Mouse (Mus musculus) layer of hippocampus, postnatal 25 days (tissue): Measurements from ENCODE around the gene Olfr150. TPM values are rescaled to one million over a fixed set of nuclear protein-coding genes. Genes with fewer than 3 reads are reported as not detected.
"Not testable (repeated sequence)": the region's sequence is repeated elsewhere in the genome, so short reads cannot be mapped to it uniquely, and the experiment has no call there.

ENCODE experiments used
- DNase-seq, 2 experiments: peaks; one replicate each; pipeline ENCODE4 v3.0.0; 2022; ENCODE audit warnings: mixed read lengths in 2 of 2, low spot score in 1 of 2; ENCODE audit errors: extremely low spot score in 1 of 2
- total RNA-seq, 2 experiments: library from RNA; stranded (reverse); gene quantifications; 2 replicates each; pipeline ENCODE4 v1.2.3; 2021

Gene Olfr150
- not detected for total RNA-seq

- no peak for DNase-seq
Observed at GRCm38 (mm10) chr9:39730678-39731077, at the start of gene Olfr150. Gene Olfr150, plus strand, starts transcription at chr9:39730978.

- DNase-seq = not testable (repeated sequence)
Observed at GRCm38 (mm10) chr9:39701123-39701522, 29.7 kb upstream of the Olfr150 start.

- DNase-seq = no peak
Observed at GRCm38 (mm10) chr9:39707017-39707416, 23.8 kb upstream of the Olfr150 start, which contains the start of gene Olfr149. Gene Olfr149, minus strand, starts transcription at chr9:39707117.

GRCm38 (mm10) chr9:39708958-39709357 is 21.8 kb upstream of the Olfr150 start:
- no peak for DNase-seq

- no peak for DNase-seq
Observed at GRCm38 (mm10) chr9:39711053-39711452, 19.7 kb upstream of the Olfr150 start, which contains the start of gene Olfr965. Gene Olfr965, plus strand, starts transcription at chr9:39711353.

- no peak for DNase-seq
Observed at GRCm38 (mm10) chr9:39740741-39741140, 10.0 kb downstream of the Olfr150 start.

GRCm38 (mm10) chr9:39745949-39746348 is 15.2 kb downstream of the Olfr150 start, which contains the start of gene Olfr967:
Gene Olfr967, plus strand, starts transcription at chr9:39746249.
- DNase-seq = no peak

- no peak for DNase-seq
Observed at GRCm38 (mm10) chr9:39746428-39746827, 15.7 kb downstream of the Olfr150 start.

GRCm38 (mm10) chr9:39783153-39783552 is 52.4 kb downstream of the Olfr150 start, which contains the start of gene Olfr968:
Gene Olfr968, minus strand, starts transcription at chr9:39783253.
- no peak for DNase-seq

Other genes with a start within 250 kb of the Olfr150 start
- gene Olfr44, start 237.0 kb upstream of the Olfr150 start, total RNA-seq = not detected
- not detected for gene Olfr957, start 215.2 kb upstream of the Olfr150 start, total RNA-seq
- gene Olfr958, start 176.9 kb upstream of the Olfr150 start, total RNA-seq = not detected
- gene Olfr959, start 155.4 kb upstream of the Olfr150 start, total RNA-seq = not detected
- gene AW551984, start 126.6 kb upstream of the Olfr150 start, total RNA-seq = 1 to 10 TPM; 3.6 to 6.4 TPM
- not detected for gene Olfr148, start 120.3 kb upstream of the Olfr150 start, total RNA-seq
- not detected for gene Olfr960, start 109.6 kb upstream of the Olfr150 start, total RNA-seq
- gene Olfr961, start 85.9 kb upstream of the Olfr150 start, total RNA-seq = not detected
- gene Olfr963, start 63.8 kb upstream of the Olfr150 start, total RNA-seq = not detected
- not detected for gene Olfr149, start 23.9 kb upstream of the Olfr150 start, total RNA-seq
- not detected for gene Olfr965, start 19.6 kb upstream of the Olfr150 start, total RNA-seq
- not detected for gene Olfr967, start 15.3 kb downstream of the Olfr150 start, total RNA-seq
- not detected for gene Olfr968, start 52.3 kb downstream of the Olfr150 start, total RNA-seq
- not detected for gene Olfr969, start 60.0 kb downstream of the Olfr150 start, total RNA-seq
- not detected for gene Olfr970, start 77.9 kb downstream of the Olfr150 start, total RNA-seq
- gene Olfr971, start 105.9 kb downstream of the Olfr150 start, total RNA-seq = not detected
- gene Olfr972, start 135.4 kb downstream of the Olfr150 start, total RNA-seq = not detected
- gene Olfr229, start 176.4 kb downstream of the Olfr150 start, total RNA-seq = not detected
- gene Olfr974, start 206.5 kb downstream of the Olfr150 start, total RNA-seq = not detected
- not detected for gene Olfr975, start 221.1 kb downstream of the Olfr150 start, total RNA-seq
- gene Olfr976, start 230.2 kb downstream of the Olfr150 start, total RNA-seq = not detected